Mouse (Mus musculus) left cerebral cortex, adult 11 months (tissue): Measurements from ENCODE around the gene Naif1.

Experiments used
- DNase-seq: peaks from one replicate; pipeline ENCODE4 v3.0.0; 2022; ENCODE audit warnings: low spot score

Gene Naif1

GRCm38 (mm10) chr2:32427720-32428119 is 22.5 kb upstream of the Naif1 start:
- DNase-seq = no peak

DNA sequence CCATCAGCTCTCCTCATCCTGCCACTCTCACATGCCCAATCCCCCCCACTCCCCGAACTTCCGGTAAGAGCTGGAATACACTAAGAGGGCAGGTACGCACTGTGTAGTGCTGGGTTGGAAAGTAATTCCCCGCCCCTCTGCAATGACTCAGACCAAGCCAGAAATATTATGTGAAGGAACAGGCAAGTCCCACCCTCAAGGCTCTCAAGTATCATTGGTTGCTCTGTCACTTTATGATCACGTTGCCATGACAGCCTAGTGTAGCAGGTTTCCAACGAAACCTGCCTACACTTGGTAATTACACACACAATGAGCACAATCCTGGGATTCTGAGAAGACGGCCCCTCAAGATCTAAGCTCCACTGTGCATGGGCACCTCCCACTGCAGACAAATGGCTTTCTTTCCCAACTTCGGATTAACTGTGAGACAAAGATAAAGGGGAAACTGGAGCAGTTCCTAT is 22.0 kb upstream of the Naif1 start:
- DNase-seq = peak; percentile 72

DNA sequence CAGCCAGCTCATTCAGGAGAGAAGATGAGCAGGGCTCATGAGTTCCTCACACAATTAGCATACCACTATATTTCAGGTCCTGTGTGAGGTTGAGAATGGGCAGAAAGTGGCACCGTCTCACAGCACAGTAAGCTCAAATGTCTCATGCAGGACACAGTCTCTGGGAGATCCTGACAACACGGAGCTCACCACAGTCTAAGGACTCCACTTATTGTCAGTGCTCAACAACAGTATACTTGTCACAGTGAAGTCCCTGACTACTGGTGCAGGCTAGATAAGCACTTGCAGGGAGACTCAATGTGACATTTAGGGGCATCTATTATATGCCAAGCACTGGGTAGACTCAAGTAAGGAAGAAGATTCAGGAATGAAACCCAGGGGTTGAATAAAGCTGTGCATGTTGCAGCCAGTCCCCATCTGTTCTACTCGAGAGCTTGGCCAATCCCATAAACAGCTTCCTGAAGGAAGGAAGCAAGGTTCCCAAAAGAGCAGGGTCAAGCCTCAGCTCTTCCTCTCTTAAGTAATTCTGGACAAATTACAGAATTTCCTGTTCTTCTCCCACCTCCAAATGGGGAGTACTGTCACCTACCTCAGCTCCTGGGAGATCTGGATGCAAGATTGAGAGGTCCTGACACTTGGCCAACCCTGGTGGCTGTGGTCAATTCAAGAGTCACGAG is 20.9 kb upstream of the Naif1 start:
- DNase-seq = no peak

DNA sequence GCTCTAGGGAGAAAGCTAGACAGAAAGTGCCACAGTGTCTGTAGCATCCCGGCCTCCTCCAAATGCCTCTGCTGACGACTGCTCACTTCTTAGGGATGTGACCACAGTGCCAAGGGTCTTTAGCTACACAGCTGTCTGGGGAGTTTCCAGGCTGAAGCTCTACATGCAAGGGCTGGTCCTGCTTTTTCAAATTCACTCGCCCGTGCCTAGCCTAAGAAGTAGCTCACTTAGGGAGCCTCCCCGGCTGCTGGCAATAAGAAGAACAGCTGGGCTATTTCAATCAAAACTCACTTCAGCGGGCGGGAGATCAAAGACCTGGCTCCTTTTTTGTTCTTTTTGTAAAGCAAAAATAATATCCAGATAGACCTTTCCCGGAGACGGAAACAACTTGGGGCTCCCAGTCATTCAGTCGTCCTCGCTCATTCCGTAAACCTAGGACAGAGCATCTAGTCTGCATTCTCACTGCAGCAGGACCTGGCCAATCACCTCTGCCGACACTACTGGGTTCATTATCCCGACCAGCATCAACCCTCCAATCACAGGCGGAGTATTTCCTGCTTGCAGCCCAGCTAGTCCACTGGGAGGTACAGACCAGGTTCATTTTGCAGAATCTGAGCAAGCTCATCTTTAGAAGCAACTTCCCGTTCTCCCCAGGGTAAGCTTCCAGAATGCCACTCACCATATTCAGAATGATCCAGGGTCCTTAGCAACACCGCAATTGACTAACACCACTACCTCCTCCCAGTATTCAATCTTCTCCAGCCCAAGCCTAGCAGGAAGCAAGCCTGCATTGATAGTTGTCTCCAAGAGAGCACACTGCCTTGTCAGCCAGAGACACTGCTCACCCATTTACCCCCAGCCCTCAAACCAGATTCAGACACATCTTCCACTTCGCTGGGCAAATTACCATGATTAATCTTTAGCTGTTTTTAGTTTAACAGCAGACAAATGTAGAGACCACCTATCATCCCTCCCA is 19.3 kb upstream of the Naif1 start:
- peak; percentile 90 for DNase-seq

- no peak for DNase-seq
Measured at GRCm38 (mm10) chr2:32436686-32437372, 13.4 kb upstream of the Naif1 start.

- no peak for DNase-seq
Measured at GRCm38 (mm10) chr2:32437612-32438166, 12.6 kb upstream of the Naif1 start.

GRCm38 (mm10) chr2:32438733-32439132 is 11.5 kb upstream of the Naif1 start:
- DNase-seq = no peak

GRCm38 (mm10) chr2:32439177-32439576 is 11.1 kb upstream of the Naif1 start:
- no peak for DNase-seq

- DNase-seq = no peak
Measured at GRCm38 (mm10) chr2:32440164-32440563, 10.1 kb upstream of the Naif1 start.

DNA sequence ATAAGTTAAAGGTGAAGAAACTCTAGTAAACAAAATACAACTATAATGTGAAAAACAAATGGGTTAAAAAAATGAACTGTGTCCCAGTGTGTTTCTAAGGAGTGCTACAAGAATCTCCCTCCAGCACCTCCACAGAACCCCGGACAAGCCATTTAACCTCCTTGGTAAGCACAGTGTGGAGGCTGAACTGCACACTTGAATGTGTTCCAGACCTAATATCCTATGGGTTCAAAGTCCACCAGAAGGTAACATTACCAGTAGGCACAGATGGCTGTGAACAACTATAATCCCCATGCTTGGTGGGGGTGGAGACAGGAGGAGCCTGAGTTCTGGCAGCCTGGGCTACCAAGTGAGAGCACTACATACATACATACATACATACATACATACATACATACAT is 9.6 kb upstream of the Naif1 start:
- DNase-seq = no peak

- DNase-seq = no peak
Measured at GRCm38 (mm10) chr2:32441550-32441949, 8.7 kb upstream of the Naif1 start.

- DNase-seq = no peak
Measured at GRCm38 (mm10) chr2:32445535-32445934, 4.7 kb upstream of the Naif1 start.

DNA sequence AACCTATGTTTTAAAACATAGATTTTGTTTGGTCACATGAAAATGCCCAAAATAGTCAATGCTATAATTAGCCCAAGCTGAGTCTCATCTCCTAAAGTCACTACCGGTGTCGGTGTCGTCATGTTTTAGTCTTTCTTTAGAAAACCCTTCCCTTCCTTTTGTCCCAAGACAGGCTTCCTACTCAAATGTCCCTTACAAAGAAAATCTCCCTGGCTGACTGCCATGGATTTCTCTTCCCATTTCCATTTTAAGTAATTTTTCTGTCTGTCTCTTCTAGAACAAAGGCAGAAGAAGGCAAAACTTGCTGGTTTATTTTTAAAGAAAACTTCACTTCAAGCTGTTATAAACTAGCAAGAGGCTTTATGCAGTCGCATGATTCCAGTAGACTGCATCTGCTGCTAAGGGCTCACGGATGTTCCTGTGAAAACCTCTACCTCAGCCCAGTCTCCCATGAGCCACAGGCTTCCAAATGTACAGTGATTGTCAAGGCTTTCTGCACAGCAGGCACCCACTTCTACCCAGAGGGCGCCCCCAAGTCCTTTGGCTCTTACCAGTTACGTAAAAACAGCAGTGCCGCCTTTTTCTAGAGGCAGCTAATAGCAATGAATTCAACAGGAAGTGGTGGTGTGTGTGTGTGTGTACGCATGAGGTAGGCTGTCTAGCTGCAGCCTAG is 2.9 kb upstream of the Naif1 start:
- no peak for DNase-seq

- DNase-seq = no peak
Measured at GRCm38 (mm10) chr2:32448480-32448879, 1.8 kb upstream of the Naif1 start.

DNA sequence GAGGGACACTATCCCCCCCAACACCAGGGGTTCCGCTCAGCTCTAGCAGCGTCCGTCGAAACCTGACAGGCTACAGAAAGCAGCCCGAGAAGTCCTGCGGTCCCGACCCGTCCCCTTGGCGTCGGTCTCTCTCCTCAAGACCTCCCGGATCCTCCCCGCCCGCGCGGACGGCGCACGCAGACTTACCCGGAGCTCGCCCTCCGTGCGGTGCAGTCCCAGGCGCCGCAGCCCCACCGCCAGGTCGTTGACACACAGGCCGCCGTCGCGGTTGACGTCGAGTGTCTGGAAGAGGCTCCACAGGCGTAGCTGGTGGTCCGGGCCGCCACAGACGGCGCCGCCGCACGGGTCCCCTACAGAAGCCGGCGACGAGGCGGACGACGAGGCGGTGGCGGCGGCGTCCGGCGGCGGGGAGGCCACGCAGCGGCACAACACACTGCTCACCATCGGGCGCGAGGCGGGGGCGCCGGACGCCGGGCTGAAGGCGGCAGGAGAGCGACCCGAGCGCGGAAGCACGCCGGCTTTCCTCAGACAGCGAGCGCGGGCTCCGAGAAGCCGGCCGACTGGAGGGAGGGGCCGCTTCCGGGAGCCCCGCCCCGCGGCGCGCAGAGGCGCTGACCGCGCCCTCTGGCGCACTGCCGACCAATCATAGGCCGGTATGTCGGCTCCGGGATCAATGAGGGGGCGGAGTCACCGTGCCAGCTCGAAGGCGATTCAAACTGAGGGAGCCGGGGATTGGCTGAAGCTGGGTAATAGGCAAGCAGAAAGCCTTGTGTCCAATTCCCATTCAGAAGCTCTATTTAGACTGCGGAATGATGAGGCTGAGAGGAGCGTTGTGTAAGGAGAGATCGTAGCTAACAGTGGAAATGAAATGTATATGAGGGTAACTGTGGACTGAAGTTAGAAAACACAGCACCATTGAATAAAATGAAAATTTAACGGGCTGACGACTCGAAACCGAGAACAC is 906 bp downstream of the Naif1 start, which contains the start of gene Slc25a25:
TSS of gene Slc25a25 (minus strand) at position 565 of the 964 bp plus-strand sequence.
- peak; percentile 97 for DNase-seq

- DNase-seq = peak; percentile 100
Measured at GRCm38 (mm10) chr2:32451870-32452372, 1.7 kb downstream of the Naif1 start.

- no peak for DNase-seq
Measured at GRCm38 (mm10) chr2:32452441-32452971, 2.2 kb downstream of the Naif1 start.

- DNase-seq = no peak
Measured at GRCm38 (mm10) chr2:32453641-32454303, 3.5 kb downstream of the Naif1 start.

- DNase-seq = no peak
Measured at GRCm38 (mm10) chr2:32454633-32455032, 4.4 kb downstream of the Naif1 start.
